Mouse (Mus musculus): Measurements from ENCODE around the gene Sqstm1. TPM values are rescaled to one million over a fixed set of nuclear protein-coding genes. Genes with fewer than 3 reads are reported as not detected.

The Sqstm1 gene
- polyA plus RNA-seq, 2 experiments from 2014 or later: 51.8 to 58.9 TPM

DNA sequence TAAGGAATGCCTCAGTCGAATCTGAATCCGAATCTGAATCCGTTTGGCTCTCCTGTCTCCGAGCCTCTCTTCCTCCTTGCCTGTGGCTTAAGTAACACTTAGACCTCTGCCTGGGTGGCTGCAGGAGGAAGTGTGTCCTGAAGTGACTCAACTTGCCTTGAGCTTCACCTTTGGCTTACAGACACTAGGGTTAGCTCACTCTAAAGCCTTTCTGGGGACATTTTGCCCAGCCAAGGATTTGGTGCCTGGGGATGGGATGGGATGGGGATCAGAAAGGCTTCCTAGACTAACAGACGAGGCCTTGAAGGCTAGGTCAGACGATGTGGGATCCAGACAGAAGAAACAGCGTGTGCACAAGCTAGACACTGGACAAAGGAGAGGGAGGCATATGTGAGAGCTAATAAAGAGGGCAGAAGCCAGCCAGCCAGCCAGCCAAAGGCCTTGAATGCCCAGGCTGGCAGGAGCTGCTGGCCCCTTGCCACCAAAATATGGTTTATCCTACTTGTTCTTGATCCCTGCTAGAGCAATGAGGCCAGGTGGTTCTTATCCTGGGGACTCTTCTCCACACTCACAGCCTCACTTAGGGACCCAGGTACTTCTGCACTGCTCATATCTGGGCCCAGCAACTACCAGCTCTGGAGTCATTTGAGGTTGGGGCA, 18.8 kb upstream of the Sqstm1 start:
- ATAC-seq: no peak

GRCm38 (mm10) chr11:50228772-50229171, 18.1 kb upstream of the Sqstm1 start:
- ATAC-seq: no peak

- no peak for ATAC-seq
These were observed 17.1 kb upstream of the Sqstm1 start for GRCm38 (mm10) chr11:50227736-50228135.

GRCm38 (mm10) chr11:50227226-50227625, 16.6 kb upstream of the Sqstm1 start:
- no peak for ATAC-seq

DNA sequence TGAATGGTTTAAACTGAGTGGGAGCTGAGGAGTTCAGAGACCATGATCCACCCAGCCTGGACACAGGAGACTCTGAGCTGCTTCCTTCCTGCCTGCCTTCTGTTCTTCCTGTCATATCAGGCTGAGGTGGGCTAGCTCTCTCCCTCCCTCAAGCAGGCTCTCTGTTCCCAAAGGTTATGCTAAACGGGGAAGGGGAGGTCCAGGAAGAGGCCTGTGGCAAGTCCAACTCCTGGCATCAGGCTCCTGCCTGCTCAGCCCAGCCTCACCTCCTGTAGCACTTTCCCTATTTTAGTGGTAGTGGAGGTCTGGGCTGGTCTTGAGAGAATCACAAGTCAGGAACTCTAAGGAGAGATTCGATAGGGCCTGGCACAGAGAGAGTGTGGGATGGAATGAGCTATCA, 15.8 kb upstream of the Sqstm1 start:
- no peak for ATAC-seq

DNA sequence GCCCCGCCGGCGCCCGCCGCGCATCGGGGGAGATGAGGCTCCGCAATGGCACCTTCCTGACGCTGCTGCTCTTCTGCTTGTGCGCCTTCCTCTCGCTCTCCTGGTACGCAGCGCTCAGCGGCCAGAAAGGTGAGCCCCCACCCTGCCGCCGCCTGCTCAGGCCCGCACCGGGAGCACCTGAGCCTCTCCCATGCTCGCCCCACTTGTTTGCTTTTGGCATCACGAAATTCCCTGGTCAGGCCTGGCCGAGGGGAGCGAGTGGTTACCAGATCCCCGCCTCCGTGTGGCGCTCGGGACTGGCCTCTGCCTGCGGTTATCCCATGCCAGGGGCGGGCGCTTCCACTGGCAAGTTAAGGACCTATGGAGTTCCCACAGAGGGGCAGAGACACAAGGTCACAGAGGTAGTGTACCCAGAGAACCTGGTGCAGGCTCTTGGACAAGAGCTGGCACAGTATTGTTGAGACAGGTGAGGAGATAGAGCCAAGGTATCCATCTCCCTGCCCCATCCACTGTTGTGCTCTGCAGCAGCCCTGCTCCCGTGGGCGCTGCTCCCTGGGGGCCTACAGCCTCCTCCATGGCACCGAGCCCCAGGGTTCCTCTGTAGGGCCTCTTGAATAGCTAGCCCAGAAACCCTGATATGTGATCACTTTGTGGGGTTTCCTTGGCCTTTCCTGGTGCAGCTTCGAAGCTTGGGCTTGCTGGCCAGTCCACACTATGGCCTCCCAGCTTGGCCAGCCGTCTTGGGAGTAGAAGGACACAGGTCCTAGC, 15.2 kb upstream of the Sqstm1 start:
- peak; percentile 8 for ATAC-seq

GRCm38 (mm10) chr11:50224671-50225530, 14.3 kb upstream of the Sqstm1 start:
- peak; percentile 47 for ATAC-seq

DNA sequence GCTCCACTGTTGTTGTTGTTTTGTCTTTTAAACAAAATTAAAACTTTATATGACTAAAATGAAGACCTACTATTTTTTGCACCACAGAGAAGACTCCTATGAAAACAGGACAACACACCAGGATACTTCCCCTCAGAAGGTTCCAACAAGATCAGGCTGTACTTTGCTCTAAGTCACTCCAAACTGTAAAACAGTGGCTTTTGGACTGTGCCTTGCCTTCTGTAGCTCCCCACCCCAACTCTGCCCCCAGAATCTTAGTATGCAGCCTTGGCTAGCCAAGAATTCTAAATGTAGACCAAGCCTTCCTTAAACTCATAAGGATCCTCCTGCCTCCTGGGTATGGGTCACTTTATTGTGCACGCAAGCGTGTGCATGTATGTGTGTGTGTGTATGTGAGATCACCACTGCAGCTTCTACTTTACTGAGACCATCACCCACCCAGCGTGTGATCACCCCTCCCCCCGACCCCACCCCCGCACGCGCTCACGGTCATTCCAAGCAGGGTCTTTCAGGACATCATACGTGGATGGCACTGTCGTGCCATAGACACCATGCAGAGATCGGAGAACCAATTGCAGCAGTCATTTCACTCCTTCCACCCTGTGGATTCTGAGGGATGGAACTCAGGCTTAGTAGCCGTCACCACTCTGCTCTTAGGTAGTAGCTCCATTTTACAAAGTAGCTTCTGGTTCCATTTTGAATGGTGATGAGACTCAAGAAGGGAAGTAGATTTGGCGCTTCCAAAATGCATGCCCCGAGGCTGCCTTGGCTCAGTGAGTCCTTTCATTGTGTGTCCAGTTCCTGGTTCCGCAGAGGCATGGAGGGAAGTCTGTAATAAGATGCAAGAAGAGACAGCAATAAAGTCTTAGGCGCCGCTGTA, 13.4 kb upstream of the Sqstm1 start:
- ATAC-seq: peak; percentile 14

DNA sequence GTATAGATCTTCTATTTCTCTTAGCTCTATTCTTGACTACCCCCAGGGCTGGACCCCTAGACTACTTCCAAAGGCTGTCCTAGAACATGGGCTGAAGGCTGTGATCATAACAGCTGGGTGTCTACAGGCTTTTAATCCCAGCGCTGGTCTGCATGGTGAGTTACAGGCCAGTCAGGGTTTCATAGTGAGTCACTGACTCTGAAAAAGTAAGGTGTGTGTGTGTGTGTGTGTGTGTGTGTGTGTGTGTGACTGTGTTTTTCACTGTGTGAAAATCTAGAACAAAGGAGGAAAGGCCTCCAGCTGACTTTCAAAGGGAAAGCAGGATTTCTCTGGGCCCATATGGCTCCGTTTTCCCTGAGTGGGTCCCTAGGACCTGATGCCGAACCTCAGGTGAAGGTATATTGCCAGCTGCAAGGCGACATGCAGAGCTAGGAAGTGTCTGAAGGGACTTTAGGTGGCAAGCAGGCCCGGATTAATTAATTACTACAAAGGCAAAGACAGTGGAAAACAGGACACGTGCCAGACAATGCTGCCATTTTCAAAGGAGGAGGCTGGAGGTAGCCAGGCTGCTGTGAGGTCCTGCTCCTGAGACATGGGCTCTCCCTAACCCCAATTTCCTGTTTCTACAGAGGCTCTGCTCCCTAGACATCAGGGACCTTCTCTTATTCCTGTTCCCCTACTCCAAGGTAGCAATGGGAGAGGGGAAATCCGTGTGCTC, 12.1 kb upstream of the Sqstm1 start:
- no peak for ATAC-seq

- ATAC-seq: no peak
These were observed 9.2 kb upstream of the Sqstm1 start for GRCm38 (mm10) chr11:50219833-50220232.

DNA sequence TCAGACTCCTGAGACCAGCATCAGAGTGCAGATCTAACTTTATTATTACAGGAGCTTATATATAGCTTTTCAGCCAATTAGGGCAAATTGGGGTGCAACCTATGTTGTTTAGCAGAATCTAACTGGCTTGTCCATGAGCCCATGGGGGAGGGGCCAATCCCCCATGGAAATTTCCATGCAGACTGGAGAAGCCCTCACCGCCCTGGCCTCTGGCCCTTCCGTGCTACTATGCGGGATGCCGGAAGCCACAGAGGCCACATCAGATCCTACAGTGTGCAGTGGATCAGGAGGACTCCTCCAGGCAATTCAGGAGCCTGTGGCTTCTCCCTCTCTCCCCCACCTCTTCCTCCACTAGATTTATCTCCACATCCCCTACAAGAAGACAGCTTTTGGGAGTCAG, 7.2 kb upstream of the Sqstm1 start:
- ATAC-seq: no peak

DNA sequence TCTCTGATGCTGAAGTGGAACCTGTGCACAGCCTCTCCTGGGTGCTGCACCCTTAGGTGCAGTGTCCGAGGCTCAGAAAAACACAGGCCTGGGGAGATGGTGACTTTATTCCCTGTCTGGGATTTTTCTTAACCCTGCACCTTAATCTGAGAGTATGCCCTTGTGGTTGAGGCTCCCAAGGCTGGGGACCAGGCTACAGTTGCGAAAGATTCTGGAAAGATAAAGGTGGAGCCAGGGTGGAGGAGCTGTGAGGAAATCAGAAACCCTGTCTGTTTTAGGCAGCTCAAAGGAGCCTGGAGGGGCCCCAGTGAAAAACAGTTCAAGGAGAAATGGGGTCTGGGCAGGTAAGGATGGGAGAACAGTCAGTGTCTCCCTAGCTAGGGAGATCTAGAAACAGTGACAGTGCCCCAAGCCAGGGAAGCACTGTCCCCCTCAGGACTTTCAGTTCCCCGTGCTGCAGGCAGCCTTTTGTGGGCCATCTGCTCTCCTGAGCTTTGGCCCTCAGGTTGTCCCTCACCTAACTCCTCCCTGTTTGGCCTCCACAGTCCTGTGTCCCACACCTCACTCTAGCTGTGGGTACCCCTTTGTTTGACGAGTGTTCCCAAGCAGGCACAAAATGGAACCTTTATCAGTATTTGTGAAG, 6.2 kb upstream of the Sqstm1 start:
- ATAC-seq: no peak

- ATAC-seq: no peak
These were observed 5.0 kb upstream of the Sqstm1 start for GRCm38 (mm10) chr11:50215633-50216032.

- ATAC-seq: no peak
These were observed 4.0 kb upstream of the Sqstm1 start for GRCm38 (mm10) chr11:50214631-50215030.

DNA sequence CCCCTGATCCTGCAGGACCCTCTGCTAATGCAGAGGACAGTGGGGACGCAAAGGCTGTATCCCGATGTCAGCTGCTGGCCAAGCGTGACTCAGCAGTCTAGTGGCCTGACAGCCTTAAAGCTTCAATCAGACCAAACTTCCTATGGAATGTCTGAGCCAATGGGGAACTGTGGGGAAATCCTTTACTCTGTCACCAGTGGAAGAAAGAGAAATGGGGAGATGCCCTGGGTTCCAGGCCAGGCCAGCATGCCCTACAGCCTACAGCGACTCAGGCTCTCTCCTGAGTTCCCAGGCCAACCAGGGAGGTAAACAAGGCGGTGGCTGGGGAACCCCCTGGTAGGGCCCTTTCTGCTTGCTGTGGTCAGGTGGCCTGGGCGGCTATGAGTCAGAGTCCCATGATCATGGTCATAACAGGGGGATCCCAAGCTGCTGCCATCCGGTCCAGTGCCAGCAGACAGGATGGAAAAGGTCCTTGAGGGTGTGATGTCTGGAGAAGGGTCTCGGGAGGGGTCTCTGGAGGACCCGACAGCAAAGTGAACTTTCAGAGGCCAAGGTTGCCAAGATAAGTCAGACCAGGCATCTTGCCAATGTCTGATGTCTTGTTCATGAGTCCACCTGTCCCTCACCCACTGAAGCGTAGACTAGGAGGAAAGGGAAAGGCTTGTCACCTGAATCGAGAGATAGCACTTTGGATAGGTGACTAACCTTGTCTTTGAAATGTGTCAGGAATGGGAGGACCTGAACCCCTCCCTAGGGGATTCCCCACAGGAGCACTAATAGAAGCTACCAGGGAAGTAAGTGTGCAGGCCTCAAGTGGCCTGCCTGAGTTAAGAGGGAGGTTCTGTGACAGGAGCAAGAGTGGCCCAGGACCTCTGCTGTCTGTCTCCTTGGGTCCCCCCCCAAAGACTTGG, 2.5 kb upstream of the Sqstm1 start:
- peak; percentile 14 for ATAC-seq

- no peak for ATAC-seq
These were observed 1.6 kb upstream of the Sqstm1 start for GRCm38 (mm10) chr11:50212060-50212739.

- no peak for ATAC-seq
These were observed 864 bp upstream of the Sqstm1 start for GRCm38 (mm10) chr11:50211322-50212059.

- ATAC-seq: peak; percentile 76
These were observed 524 bp downstream of the Sqstm1 start for GRCm38 (mm10) chr11:50210101-50210504.

DNA sequence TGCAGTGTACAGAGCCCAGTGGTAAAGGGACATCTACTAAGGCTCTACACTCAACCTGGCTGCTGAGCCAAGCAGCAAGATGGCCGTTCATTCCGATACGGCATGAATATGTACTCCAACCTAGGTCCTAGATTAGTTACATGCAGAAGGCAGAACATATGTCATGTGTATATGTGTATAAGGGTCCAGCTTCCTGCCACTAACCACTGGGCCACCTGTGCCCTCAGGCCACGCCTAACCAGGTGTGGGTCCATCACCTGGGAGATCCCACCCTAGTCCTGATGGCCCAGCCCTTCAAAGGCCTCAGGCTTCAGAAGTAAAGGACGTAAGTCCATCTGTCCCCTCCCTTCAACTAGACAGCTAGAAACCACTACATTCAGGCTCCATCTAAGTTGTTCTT, 2.6 kb downstream of the Sqstm1 start:
- no peak for ATAC-seq

All from activated CD4-positive, CD25-positive, alpha-beta regulatory T cell, adult 4 months (primary cell).